Mouse (Mus musculus): ENCODE results near the gene Ldhb.

- TF ChIP-seq CTCF (IDR thresholded peaks at IDR 0.05; ENCODE audit: low read depth, low read length): no peak
- TF ChIP-seq TAL1 (conservative IDR thresholded peaks at IDR 0.05; ENCODE audit: low read depth, low read length): no peak
These were observed 22.6 kb upstream of the Ldhb start for GRCm38 (mm10) chr6:142530378-142530777.
